Mouse (Mus musculus): ENCODE results near the gene Csmd2. TPM values are rescaled to one million over a fixed set of nuclear protein-coding genes. Genes with fewer than 3 reads are reported as not detected.

Gene Csmd2
- polyA plus RNA-seq, 1 experiment = 0.02 TPM

DNA sequence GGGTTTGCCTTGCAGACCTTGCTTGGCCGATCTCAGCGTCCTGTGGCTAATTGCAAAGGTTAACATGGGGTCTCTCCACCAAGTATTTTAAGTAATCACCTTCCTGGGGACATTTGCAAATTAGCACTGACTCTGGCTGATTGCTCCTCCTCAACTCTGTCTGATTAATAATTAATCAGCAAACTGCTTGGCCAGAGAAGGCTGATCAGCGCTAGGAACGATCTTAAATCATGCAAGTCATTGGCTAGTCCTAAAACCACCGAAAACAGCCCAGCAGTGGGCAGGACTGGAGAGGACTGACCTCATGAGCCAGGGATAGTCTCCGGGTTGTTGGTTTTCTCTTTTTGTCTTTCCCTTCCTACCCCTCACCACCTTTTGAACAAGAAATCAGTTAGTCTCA, 236.8 kb downstream of the Csmd2 start:
- 40% methylated on average over 6 of the region's 6 CpGs for WGBS
- DNase-seq (ENCODE audit: low read depth, low spot score) = no peak

- WGBS = 41% methylated on average over 13 of the region's 13 CpGs
- no peak for DNase-seq (ENCODE audit: low read depth, low spot score)
Observed at GRCm38 (mm10) chr4:128227377-128228316, 240.0 kb downstream of the Csmd2 start.

DNA sequence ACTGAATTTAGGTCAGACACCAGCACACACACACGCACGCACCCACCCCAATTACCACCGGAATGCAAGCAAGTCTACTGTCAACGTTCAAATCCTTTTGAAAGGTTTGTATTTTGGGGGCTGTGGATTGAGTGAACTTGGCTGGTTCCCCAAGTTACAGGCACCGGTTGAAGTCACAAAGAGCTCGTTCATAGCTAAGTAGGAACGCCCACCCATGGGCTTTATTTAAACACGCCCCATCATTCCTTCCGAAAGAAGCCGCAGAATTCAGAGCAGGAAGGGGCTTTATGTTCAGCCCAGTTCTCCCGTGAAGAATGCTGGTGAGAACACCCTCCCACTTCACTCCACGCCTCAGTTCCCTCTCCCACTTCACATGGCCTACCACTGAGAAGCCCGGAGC, 245.8 kb downstream of the Csmd2 start:
- WGBS = 74% methylated on average over 13 of the region's 13 CpGs
- DNase-seq (ENCODE audit: low read depth, low spot score) = no peak

- DNase-seq (ENCODE audit: low read depth, low spot score) = no peak
- 43% methylated on average over 1 of the region's 1 CpGs for WGBS
Observed at GRCm38 (mm10) chr4:128239113-128239512, 251.5 kb downstream of the Csmd2 start.

GRCm38 (mm10) chr4:128241075-128241853, 253.6 kb downstream of the Csmd2 start:
- DNase-seq (ENCODE audit: low read depth, low spot score) = no peak
- 31% methylated on average over 19 of the region's 19 CpGs for WGBS

DNA sequence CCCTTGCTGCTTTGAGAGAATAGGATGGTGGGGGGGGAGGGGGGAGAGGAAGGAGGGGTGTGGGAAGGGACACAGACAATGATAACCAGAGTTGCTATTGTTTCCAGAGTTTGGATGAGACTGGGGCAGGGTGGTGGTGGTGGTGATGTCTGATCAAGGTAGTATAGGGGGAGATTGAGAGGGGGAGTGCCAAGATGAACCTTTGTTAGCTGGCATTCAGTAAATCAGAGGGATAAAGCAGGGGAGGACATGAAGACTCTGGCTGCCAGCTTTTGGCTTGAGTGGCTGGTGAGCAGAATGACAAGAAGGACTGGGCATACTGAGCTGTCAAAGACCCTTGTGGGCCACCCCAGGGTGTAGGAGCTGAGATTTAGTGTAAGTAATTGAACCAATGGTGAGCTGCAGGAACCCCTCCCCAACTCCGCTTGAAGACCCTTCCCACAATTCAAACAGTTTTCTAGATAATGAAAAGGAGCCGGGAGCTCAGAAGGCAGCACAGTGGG, 254.2 kb downstream of the Csmd2 start:
- DNase-seq (ENCODE audit: low read depth, low spot score) = no peak
- whole genome bisulfite sequencing = 67% methylated on average over 2 of the region's 2 CpGs

DNA sequence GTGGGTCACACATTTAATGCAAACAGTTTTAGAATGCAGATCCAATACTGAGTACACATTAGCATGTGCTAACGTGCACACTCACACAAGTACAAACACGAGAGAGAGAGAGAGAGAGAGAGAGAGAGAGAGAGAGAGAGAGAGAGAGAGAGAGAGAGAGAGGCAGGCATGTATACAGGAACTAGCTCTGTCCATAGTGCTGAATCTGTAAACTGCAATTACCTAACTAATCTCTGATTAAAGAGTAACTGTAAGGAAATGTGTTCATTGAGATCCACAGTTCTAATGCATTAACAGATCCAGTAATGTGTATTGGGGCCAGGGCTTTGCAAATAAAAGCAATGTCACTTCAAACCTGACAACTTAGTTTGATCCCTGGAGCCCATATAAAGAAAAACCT, 257.5 kb downstream of the Csmd2 start:
- 9% methylated on average over 2 of the region's 2 CpGs for WGBS
- no peak for DNase-seq (ENCODE audit: low read depth, low spot score)

DNA sequence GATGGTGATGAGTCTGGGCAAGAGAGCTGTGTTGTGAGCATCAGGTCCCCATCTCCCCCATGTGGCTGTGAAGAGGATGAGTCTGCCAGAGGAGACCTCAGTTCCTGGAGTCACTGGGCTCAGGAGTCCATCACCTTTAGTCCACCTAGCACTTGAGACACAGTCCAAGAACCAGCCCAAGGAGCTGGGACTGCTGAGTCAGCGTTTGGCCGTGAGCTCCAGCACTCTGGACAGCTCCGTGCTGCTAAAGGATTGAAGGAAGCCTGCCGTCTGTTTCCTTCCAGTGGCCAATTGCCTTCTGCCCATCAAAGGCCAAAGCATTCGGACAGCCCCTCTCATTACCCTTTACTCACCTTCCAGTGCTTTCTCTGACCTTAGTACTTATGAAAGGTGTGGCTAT, 261.0 kb downstream of the Csmd2 start:
- 6% methylated on average over 5 of the region's 5 CpGs for WGBS
- DNase-seq (ENCODE audit: low read depth, low spot score) = no peak

DNA sequence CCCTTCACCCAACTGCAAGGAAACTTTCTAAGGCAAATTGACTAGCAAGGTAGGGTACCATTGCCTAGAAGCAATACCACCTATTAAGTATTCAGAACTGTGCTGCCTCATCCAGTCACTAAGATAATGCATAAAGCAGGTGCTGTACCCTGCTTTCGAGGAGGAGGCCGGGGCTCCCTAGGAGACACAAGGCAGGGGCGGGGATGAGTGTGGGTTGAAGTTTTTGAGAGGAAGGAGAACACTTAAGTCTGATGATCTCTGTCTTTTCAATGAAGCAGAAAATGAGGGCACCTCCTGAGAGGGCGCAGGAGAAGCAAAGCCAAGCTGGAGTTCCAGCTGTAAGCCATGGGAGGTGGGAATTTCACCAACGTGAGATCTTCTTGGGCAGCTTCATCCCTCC, 271.6 kb downstream of the Csmd2 start:
- no peak for DNase-seq (ENCODE audit: low read depth, low spot score)
- WGBS = 81% methylated on average over 5 of the region's 5 CpGs

DNA sequence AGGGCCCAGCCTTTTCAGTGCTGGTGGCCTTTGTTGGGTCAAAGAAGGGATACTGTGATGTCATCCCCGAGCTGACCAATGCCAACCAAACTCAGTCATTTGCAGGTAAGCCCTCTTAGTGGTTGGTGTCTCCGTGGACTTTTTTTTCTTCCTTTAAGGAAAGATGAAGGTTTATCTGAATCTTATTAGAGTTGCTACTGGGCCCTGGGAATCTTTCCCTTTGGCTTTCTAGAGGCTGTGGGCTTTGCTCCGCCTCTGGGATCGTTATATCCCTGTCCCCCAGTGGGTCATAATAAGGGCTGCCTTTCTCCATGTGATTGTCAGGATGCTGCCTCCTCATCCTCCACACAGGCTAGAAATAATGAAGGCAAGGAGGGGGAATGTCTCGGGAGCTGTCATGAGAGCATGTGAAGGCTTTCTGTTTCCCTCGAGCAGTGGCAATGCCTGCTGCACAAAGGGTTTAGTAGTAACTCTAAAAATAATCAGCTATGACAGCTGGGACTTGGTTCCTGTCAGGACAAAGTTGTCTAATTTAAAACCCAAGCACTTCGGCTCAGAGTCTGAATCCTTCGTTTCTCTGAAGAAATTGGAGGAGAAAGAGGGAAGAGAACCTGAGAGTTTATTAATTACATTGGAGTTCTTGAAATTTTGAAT, 273.4 kb downstream of the Csmd2 start, which contains the start of gene Hmgb4:
Hmgb4 (minus strand) TSS at position 51 of the 654 bp plus-strand sequence.
- WGBS = 67% methylated on average over 8 of the region's 8 CpGs
- DNase-seq (ENCODE audit: low read depth, low spot score) = no peak

DNA sequence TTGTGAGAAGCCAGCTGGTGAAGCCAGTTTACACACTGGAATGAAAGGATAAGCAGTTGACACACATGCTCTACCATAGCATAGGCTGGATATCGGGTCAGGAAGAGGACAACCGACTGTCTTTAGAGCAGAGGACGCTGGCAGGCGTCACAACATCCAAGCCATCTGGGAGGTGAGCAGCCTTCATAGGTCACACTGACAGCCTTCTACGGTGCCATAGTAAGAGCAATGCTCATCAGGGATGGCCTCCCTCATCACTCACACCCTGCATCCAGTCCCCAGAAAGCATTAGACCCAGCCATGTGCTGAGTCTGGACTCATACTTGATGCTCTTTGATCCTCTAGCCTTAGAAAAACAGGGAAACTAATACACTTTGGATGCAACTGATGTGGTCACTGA, 276.8 kb downstream of the Csmd2 start:
- WGBS = 73% methylated on average over 5 of the region's 5 CpGs
- no peak for DNase-seq (ENCODE audit: low read depth, low spot score)

GRCm38 (mm10) chr4:128265341-128265740, 277.7 kb downstream of the Csmd2 start:
- WGBS = 72% methylated on average over 3 of the region's 3 CpGs

DNA sequence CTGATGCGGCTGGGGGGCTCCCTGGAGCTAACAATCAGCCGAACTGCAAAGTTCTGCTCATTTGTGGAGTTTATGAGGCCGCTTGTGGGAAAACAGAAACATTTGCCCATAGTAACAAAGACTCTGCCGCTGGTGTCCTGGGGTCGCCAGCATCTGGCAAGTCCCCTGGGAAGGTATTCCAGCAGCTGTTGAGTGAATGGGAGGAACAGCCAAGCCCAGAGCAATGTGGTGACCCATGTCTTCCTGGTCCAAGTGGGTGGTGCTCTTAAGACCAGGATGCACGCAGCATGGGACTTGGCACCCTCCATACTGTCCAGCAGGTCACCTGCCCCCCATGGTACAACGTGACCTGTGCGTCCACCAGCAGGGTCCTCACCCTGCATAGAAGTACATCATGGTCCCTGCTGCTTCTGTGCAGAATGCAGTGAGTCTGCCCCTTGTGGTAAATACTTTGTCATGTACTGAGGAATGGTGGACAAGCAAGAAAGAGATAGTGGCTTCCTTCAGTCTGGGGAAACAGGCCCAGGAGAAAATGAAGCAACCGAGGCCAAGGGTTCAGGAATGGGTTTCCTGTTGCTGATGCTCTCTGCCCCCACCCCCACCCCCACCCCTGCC, 281.7 kb downstream of the Csmd2 start:
- 77% methylated on average over 9 of the region's 9 CpGs for WGBS
- DNase-seq (ENCODE audit: low read depth, low spot score) = no peak

More at GRCm38 (mm10) chr4:128265341-128265740, 277.7 kb downstream of the Csmd2 start:
- no peak for DNase-seq (ENCODE audit: low read depth, low spot score)

DNA sequence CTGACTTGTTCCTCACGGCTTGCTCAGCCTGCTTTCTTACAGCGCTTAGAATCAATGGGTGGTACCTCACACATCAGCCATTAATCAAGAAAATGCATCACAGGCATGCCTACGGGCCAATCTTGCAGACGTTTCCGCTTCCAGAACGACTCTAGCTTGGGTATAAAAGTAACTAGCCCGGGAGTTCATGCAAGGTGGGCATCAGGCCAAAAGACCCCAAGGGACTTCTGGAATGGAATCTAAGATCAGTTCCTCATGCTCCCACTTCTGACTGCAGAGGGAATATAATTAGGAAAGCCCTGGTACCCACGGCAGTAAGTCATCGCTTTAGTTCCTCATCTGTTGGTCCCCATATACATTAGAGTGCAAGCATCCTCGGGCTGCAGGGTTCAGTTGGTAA, 282.5 kb downstream of the Csmd2 start:
- no peak for DNase-seq (ENCODE audit: low read depth, low spot score)
- WGBS = 76% methylated on average over 10 of the region's 10 CpGs

DNA sequence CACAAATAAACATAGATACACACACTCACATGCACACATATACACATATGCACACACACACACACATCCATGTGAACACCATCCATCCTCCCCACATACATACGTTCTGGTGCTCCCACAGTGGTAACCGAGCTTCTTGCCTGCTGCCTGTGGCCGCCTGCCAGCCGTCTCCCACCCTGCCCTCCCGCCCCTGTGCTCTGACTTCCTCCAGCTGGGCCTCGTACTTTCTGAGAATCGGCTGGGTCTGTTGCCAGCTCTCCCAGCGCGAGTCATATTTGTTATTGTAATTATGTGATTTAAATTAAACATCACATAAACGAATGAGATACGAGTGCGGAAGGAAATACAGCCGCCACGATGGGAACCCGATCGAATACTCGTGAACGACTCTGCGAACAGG, 283.3 kb downstream of the Csmd2 start:
- DNase-seq (ENCODE audit: low read depth, low spot score) = no peak
- WGBS = 61% methylated on average over 19 of the region's 19 CpGs

GRCm38 (mm10) chr4:128272501-128272900, 284.8 kb downstream of the Csmd2 start:
- no peak for DNase-seq (ENCODE audit: low read depth, low spot score)
- WGBS = 60% methylated on average over 6 of the region's 6 CpGs

- DNase-seq (ENCODE audit: low read depth, low spot score) = no peak
- 56% methylated on average over 11 of the region's 11 CpGs for WGBS
Observed at GRCm38 (mm10) chr4:128273146-128273545, 285.5 kb downstream of the Csmd2 start.

DNA sequence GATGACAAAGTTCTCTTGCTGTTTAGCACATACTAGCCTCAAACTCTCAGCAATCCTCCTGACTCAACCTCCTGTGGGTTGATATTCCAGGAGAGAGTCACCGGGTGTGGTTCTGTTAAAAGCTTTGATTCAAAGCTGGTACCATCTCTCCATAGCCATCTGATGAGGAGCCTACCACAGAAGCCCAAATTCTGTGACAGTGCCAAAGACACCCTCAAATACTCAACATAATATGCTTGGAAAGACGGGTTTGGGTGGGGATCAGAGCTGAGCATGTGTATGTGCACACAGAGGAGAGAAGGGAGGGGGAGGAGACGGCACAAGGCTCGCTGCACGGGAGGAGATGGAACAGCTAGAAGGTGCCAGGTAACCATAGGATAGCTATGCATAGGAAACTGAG, 287.5 kb downstream of the Csmd2 start:
- 74% methylated on average over 5 of the region's 5 CpGs for WGBS
- DNase-seq (ENCODE audit: low read depth, low spot score) = no peak

GRCm38 (mm10) chr4:128275586-128275985, 287.9 kb downstream of the Csmd2 start:
- WGBS = 75% methylated on average over 6 of the region's 6 CpGs
- no peak for DNase-seq (ENCODE audit: low read depth, low spot score)

GRCm38 (mm10) chr4:128285009-128285408, 297.4 kb downstream of the Csmd2 start:
- DNase-seq (ENCODE audit: low read depth, low spot score) = no peak
- 74% methylated on average over 1 of the region's 1 CpGs for WGBS

Measured in large intestine, adult 2 months (tissue).